28 mouse cellular contexts compared by ENCODE assay signal in the genomic region with DNA sequence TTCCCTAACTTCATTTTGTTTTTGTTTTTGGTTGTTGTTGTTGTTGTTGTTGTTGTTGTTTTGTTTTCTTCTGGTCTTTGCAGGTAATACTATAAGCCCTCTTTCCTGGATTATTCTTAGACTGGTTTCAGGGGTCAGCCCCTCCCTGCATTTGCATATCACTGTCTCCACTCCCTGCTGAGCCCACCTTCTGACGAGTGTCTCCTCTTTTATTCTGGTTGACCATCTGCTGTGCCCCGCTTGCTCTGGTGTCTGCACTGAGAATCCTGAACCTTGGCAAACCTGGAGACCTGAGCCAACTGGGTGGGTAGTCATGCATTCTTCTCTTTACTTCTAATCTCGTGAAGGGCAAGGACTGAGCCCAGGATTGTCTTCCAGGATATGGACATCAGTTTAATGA.
"Had no signal": no experiment of that assay in that cellular context is flagged by ENCODE, and none has a peak within 500 bp of the region (broad histone marks: within the 10 kb centered on the region; RNA-seq: fewer than 3 reads in every experiment).

No protein-coding gene starts in this region.

- H3K27ac ChIP-seq: limb, embryonic 10.5 days; limb, embryonic 12.5 days; limb, embryonic 13.5 days; limb, embryonic 15.5 days; liver, embryonic 12.5 days; liver, embryonic 13.5 days; liver, embryonic 14.5 days; liver, embryonic 15.5 days; lung, embryonic 15.5 days; macrophage; midbrain, embryonic 10.5 days; midbrain, embryonic 12.5 days; midbrain, embryonic 13.5 days; midbrain, embryonic 15.5 days; neural tube, embryonic 12.5 days had no signal

- H3K27me3 ChIP-seq: limb, embryonic 15.5 days; liver, embryonic 12.5 days; liver, embryonic 13.5 days; liver, embryonic 15.5 days; lung, embryonic 15.5 days; megakaryocyte, embryonic 14.5 days; midbrain, embryonic 13.5 days; neural tube, embryonic 12.5 days had no signal

- H3K4me3 ChIP-seq: limb, embryonic 10.5 days; limb, embryonic 12.5 days; limb, embryonic 13.5 days; limb, embryonic 15.5 days; liver, embryonic 12.5 days; liver, embryonic 13.5 days; liver, embryonic 15.5 days; lung, embryonic 15.5 days; megakaryocyte, embryonic 14.5 days; midbrain, embryonic 10.5 days; midbrain, embryonic 12.5 days; midbrain, embryonic 13.5 days; midbrain, embryonic 15.5 days; myocyte; neural tube, embryonic 12.5 days had no signal

- H3K9ac ChIP-seq: limb, embryonic 12.5 days; limb, embryonic 13.5 days; limb, embryonic 15.5 days; liver, embryonic 12.5 days; liver, embryonic 13.5 days; liver, embryonic 14.5 days; liver, embryonic 15.5 days; liver, postnatal 0 days; lung, embryonic 14.5 days; lung, embryonic 15.5 days; midbrain, embryonic 12.5 days; midbrain, embryonic 13.5 days; midbrain, embryonic 15.5 days; neural tube, embryonic 12.5 days had no signal

- H3K36me3 ChIP-seq: limb, embryonic 10.5 days; limb, embryonic 12.5 days; limb, embryonic 13.5 days; limb, embryonic 15.5 days; liver, embryonic 12.5 days; liver, embryonic 13.5 days; liver, embryonic 15.5 days; lung, embryonic 15.5 days; midbrain, embryonic 10.5 days; midbrain, embryonic 12.5 days; midbrain, embryonic 13.5 days; midbrain, embryonic 15.5 days; neural tube, embryonic 12.5 days had no signal

- H3K4me1 ChIP-seq: limb, embryonic 10.5 days; limb, embryonic 12.5 days; limb, embryonic 15.5 days; liver, embryonic 12.5 days; liver, embryonic 13.5 days; liver, embryonic 15.5 days; lung, embryonic 15.5 days; megakaryocyte, embryonic 14.5 days; midbrain, embryonic 10.5 days; midbrain, embryonic 12.5 days; midbrain, embryonic 13.5 days; midbrain, embryonic 15.5 days; neural tube, embryonic 12.5 days had no signal

- H3K9me3 ChIP-seq: limb, embryonic 10.5 days; limb, embryonic 13.5 days; limb, embryonic 15.5 days; liver, embryonic 12.5 days; liver, embryonic 13.5 days; liver, embryonic 15.5 days; lung, embryonic 15.5 days; midbrain, embryonic 10.5 days; midbrain, embryonic 15.5 days had no signal

- DNase-seq: left cerebral cortex, postnatal 4 days; liver; liver, embryonic 13.5 days; liver, postnatal 0 days; lung, adult 18-20 months; lung, adult 2 months; lung, embryonic 14.5 days; lung, postnatal 10 days; lung, postnatal 14 days; lung, postnatal 36 days; lung, postnatal 4 days; midbrain, embryonic 14.5 days had no signal
